ENCODE assay signal across 8 mouse cellular contexts in the genomic region with DNA sequence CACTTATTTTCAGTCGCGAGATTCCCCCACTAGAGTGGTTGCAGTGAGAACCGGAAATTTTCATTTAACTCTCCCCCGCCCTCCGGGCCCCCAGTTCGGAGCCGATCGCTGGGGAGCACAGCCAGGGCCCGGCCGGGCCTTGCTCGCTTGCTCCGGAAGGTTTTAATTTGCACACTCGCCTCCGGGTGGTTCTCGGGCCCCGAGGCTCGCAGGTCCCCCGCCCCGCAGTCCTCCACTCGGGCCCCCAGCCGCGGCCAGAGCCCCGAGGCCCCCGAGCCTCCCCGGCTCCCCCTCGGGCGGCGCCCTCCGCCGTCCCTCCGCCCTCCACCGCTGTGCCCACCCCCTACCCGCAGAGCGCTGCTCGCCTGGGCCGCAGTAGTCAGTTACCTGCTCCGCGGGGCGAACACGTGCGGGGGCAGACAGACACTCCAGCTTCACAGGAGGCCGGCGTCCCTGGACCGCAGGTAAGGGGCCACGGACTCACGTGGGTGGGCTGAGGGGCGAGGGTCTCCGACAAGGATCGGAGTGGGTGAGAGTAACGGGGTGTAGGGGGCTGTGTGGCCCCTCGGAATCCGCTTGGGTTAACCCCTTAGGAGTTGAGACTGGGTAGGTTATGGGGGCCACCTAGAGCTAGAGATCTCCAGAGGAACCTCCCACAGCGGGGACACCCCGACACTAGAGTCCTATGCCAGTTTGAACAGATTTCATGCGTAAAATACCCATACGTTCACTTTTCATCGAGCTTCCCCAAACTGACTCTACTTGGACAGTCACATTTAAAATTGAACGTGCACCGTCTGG. TPM values are rescaled to one million over a fixed set of nuclear protein-coding genes. Genes with fewer than 3 reads are reported as not detected.
DNase-seq lines count a peak whose midpoint lies in the region; ATAC-seq and TF ChIP-seq lines count a peak whose summit lies in the region.

TSS of gene Cdk6 (plus strand) at position 375 of the 801 bp plus-strand sequence.

- H3K9me3 ChIP-seq in embryonic facial prominence, embryonic 15.5 days (replicated peaks): no peaks in the 10 kb centered on the region
- no peaks in the 10 kb centered on the region for H3K9me3 ChIP-seq in heart, embryonic 11.5 days (replicated peaks; ENCODE audit: control insufficient read depth, low read length)
- H3K9me3 ChIP-seq in kidney, embryonic 14.5 days (ENCODE audit: control insufficient read depth, low read length): no peaks in the 10 kb centered on the region
- no peaks in the 10 kb centered on the region for H3K9me3 ChIP-seq in liver, embryonic 14.5 days (ENCODE audit: control insufficient read depth, low read length)

- peaks cover 3% of the 10 kb centered on the region; the same call in 1 of the 2 replicates for H3K4me1 ChIP-seq in embryonic facial prominence, embryonic 15.5 days
- H3K4me1 ChIP-seq in heart, embryonic 11.5 days (ENCODE audit: control insufficient read depth, insufficient read depth, low read length): no peaks in the 10 kb centered on the region
- no peaks in the 10 kb centered on the region for H3K4me1 ChIP-seq in kidney, embryonic 14.5 days (ENCODE audit: control insufficient read depth, insufficient read depth, low read length)
- no peaks in the 10 kb centered on the region for H3K4me1 ChIP-seq in liver, embryonic 14.5 days (replicated peaks; ENCODE audit: control insufficient read depth in 2 of 2, insufficient read depth in 2 of 2, low read length in 1 of 2)
- H3K4me1 ChIP-seq in testis, adult 2 months (ENCODE audit: control insufficient read depth, insufficient read depth, low read length): peaks cover 10% of the 10 kb centered on the region

- TF ChIP-seq CTCF in liver, embryonic 14.5 days (IDR thresholded peaks at IDR 0.05; ENCODE audit: low read depth): no peak
- no peak for TF ChIP-seq CTCF in testis, adult 2 months (IDR thresholded peaks at IDR 0.05; ENCODE audit: control insufficient read depth, insufficient read depth, insufficient replicate concordance, low read depth, low read length)

- peak within 1 kb of the TSS; percentile 99 for H3K4me2 ChIP-seq in embryonic facial prominence, embryonic 15.5 days (replicated peaks)
- H3K4me2 ChIP-seq in heart, embryonic 11.5 days: peak within 1 kb of the TSS; percentile 93
- peak within 1 kb of the TSS; percentile 93 for H3K4me2 ChIP-seq in kidney, embryonic 14.5 days (replicated peaks; ENCODE audit: low read depth, low read length)
- H3K4me2 ChIP-seq in liver, embryonic 14.5 days (ENCODE audit: low read depth): peak within 1 kb of the TSS; percentile 88

- no peaks in the 10 kb centered on the region for H3K36me3 ChIP-seq in embryonic facial prominence, embryonic 15.5 days
- no peaks in the 10 kb centered on the region for H3K36me3 ChIP-seq in heart, embryonic 11.5 days (ENCODE audit: control insufficient read depth, insufficient read depth, low read length)
- H3K36me3 ChIP-seq in kidney, embryonic 14.5 days (ENCODE audit: control insufficient read depth, insufficient read depth, low read length): no peaks in the 10 kb centered on the region
- no peaks in the 10 kb centered on the region for H3K36me3 ChIP-seq in liver, embryonic 14.5 days (replicated peaks; ENCODE audit: control insufficient read depth, insufficient read depth, low read depth)
- H3K36me3 ChIP-seq in testis, adult 2 months (ENCODE audit: control insufficient read depth, insufficient read depth, low read length): no peaks in the 10 kb centered on the region

- H3K27me3 ChIP-seq in embryonic facial prominence, embryonic 15.5 days: no peaks in the 10 kb centered on the region; the same call in 1 of the 2 replicates
- no peaks in the 10 kb centered on the region for H3K27me3 ChIP-seq in heart, embryonic 11.5 days (ENCODE audit: control insufficient read depth, insufficient read depth, low read length)
- H3K27me3 ChIP-seq in kidney, embryonic 14.5 days (ENCODE audit: control insufficient read depth, insufficient read depth, low read length): peaks cover 3% of the 10 kb centered on the region; the same call in 1 of the 2 replicates
- no peaks in the 10 kb centered on the region for H3K27me3 ChIP-seq in liver, embryonic 14.5 days (ENCODE audit: control insufficient read depth, insufficient read depth, low read length)
- no peaks in the 10 kb centered on the region for H3K27me3 ChIP-seq in testis, adult 2 months (ENCODE audit: control insufficient read depth, insufficient read depth, low read length)

- peak within 1 kb of the TSS; percentile 84 for H3K27ac ChIP-seq in embryonic facial prominence, embryonic 15.5 days (replicated peaks)
- H3K27ac ChIP-seq in heart, embryonic 11.5 days (ENCODE audit: low read depth, low read length): peak within 1 kb of the TSS; percentile 84
- peak within 1 kb of the TSS; percentile 75 for H3K27ac ChIP-seq in kidney, embryonic 14.5 days (ENCODE audit: low read depth, low read length)
- H3K27ac ChIP-seq in liver, embryonic 14.5 days: no peak within 1 kb of the TSS; the same call in 1 of the 2 replicates
- H3K27ac ChIP-seq in testis, adult 2 months (ENCODE audit: control insufficient read depth, insufficient read depth, low read depth, low read length): no peak within 1 kb of the TSS

- H3K9ac ChIP-seq in embryonic facial prominence, embryonic 15.5 days: peak within 1 kb of the TSS; percentile 35
- peak within 1 kb of the TSS; percentile 86 for H3K9ac ChIP-seq in heart, embryonic 11.5 days (ENCODE audit: low read depth, low read length)
- peak within 1 kb of the TSS; percentile 77 for H3K9ac ChIP-seq in kidney, embryonic 14.5 days (ENCODE audit: low read depth, low read length)
- H3K9ac ChIP-seq in liver, embryonic 14.5 days (replicated peaks): peak within 1 kb of the TSS; percentile 70

- peak within 1 kb of the TSS; percentile 74 for H3K4me3 ChIP-seq in embryonic facial prominence, embryonic 15.5 days (replicated peaks)
- H3K4me3 ChIP-seq in heart, embryonic 11.5 days (ENCODE audit: low read depth, low read length): peak within 1 kb of the TSS; percentile 76
- peak within 1 kb of the TSS; percentile 68 for H3K4me3 ChIP-seq in kidney, embryonic 14.5 days (ENCODE audit: low read length)
- H3K4me3 ChIP-seq in liver, embryonic 14.5 days (ENCODE audit: insufficient read depth in 1 of 2, low read depth in 2 of 2, low read length in 2 of 2): peak within 1 kb of the TSS; percentile 72 to 78
- peak within 1 kb of the TSS; percentile 89 for H3K4me3 ChIP-seq in testis, adult 2 months (ENCODE audit: control insufficient read depth, low read depth, low read length)

- TF ChIP-seq EP300 in liver, embryonic 14.5 days (IDR thresholded peaks at IDR 0.05; ENCODE audit: low read depth): no peak

- 1% methylated on average over 58 of the region's 59 CpGs for WGBS in embryonic facial prominence, embryonic 15.5 days
- under 1% methylated on average over 58 of the region's 59 CpGs for WGBS in heart, embryonic 11.5 days (ENCODE audit: insufficient replicate concordance)
- under 1% methylated on average over 59 of the region's 59 CpGs for WGBS in kidney, embryonic 14.5 days
- under 1% methylated on average over 59 of the region's 59 CpGs for WGBS in liver, embryonic 14.5 days (ENCODE audit: insufficient replicate concordance)

- TF ChIP-seq POLR2A in testis, adult 2 months (IDR thresholded peaks at IDR 0.05; ENCODE audit: control insufficient read depth, low read depth, low read length): no peak

- peak; percentile 44 for ATAC-seq in embryonic facial prominence, embryonic 15.5 days (ENCODE audit: insufficient number of reproducible peaks, low FRiP score, low TSS enrichment, low read depth)
- ATAC-seq in heart, embryonic 11.5 days (replicated peaks; ENCODE audit: insufficient number of reproducible peaks, low FRiP score, low TSS enrichment): peak; percentile 45; the same call in 1 of the 2 replicates
- ATAC-seq in kidney, embryonic 14.5 days (ENCODE audit: low FRiP score, low TSS enrichment): peak; percentile 26
- peak; percentile 42; the same call in 1 of the 2 replicates for ATAC-seq in liver, embryonic 14.5 days (ENCODE audit: insufficient read depth)

- peak; percentile 50 for DNase-seq in 3T3-L1 (ENCODE audit: low read depth, low spot score)
- DNase-seq in adrenal gland, adult 2 months: peak; percentile 78
- no peak for DNase-seq in liver, embryonic 14.5 days (ENCODE audit: low read depth in 3 of 3, low spot score in 3 of 3)
- DNase-seq in natural killer cell, adult 2 months (ENCODE audit: low spot score in 2 of 2): peak; percentile 36 to 42

RNA-seq across cellular contexts. Expression of gene Cdk6, which starts in this region (rescaled TPM):
- total RNA-seq in adrenal gland, adult 2 months (2021): 10 to 100 TPM; 10.8 to 12.4 TPM
- polyA plus RNA-seq in adrenal gland, adult 2 months (2012; rRNA removed): 3.4 and 5.4 TPM in 2 replicates
- 33.3 and 36.0 TPM in 2 replicates for polyA plus RNA-seq in embryonic facial prominence, embryonic 15.5 days (2015; fragmentation: Nextera tagmentation; extraction: Ambion mirVana)
- 23.1 and 31.3 TPM in 2 replicates for polyA plus RNA-seq in heart, embryonic 11.5 days (2014; fragmentation: Nextera tagmentation; extraction: Ambion mirVana)
- 18.6 and 23.4 TPM in 2 replicates for polyA plus RNA-seq in kidney, embryonic 14.5 days (2014; fragmentation: Nextera tagmentation; extraction: Ambion mirVana)
- polyA plus RNA-seq in liver, embryonic 14.5 days (2012; rRNA removed): 5.7 and 8.6 TPM in 2 replicates
- polyA plus RNA-seq in liver, embryonic 14.5 days (2014; fragmentation: Nextera tagmentation; extraction: Ambion mirVana): 13.9 and 15.5 TPM in 2 replicates
- polyA plus RNA-seq in testis, adult 2 months (2012; rRNA removed): 5.1 and 5.6 TPM in 2 replicates

Comparison
In these comparisons a context has a peak if more than half of its experiments do, and no peak if none do; other contexts are left out.
1. DNase-seq: peak in 3T3-L1 (single experiment), adrenal gland, adult 2 months (single experiment) and natural killer cell, adult 2 months (2 of 2); none in liver, embryonic 14.5 days (0 of 3).
2. H3K27ac ChIP-seq: peak in embryonic facial prominence, embryonic 15.5 days (single experiment), heart, embryonic 11.5 days (single experiment) and kidney, embryonic 14.5 days (single experiment); none in liver, embryonic 14.5 days (single experiment) and testis, adult 2 months (single experiment).
3. H3K9ac ChIP-seq: peak in every context shown above with its lines; median percentile 86 in heart, embryonic 11.5 days; 77 in kidney, embryonic 14.5 days; 70 in liver, embryonic 14.5 days; 35 in embryonic facial prominence, embryonic 15.5 days.
4. Peak in every context shown above with its lines, with median percentiles within 50 percentile points of each other: ATAC-seq, H3K4me2 ChIP-seq and H3K4me3 ChIP-seq.